Mouse (Mus musculus): ENCODE results near the gene Skap2. TPM values are rescaled to one million over a fixed set of nuclear protein-coding genes. Genes with fewer than 3 reads are reported as not detected.

The Skap2 gene
- total RNA-seq, 2 experiments from 2014 or later = 42.5 to 46.4 TPM

DNA sequence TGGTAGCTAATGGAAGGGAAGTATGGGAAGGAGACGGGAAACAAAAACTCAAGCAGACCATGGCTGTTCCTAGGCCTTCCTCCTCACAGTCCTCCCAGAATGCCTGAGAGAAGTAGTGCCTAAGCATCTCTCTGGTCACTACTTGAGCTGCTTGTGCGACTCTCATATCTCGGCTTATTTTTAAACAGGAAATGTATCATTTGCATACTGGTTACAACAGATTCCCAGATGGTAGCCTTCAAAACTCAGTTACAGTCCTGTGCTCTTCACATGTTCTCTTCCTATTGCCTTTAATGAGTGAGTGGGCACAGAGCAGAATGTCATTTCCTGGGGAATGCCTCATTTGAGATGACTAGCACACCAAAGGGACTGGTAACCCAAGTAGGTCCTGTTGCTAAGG is 117.6 kb downstream of the Skap2 start:
- no peak for DNase-seq (ENCODE audit: low spot score in 2 of 2)

GRCm38 (mm10) chr6:51890356-51890755 is 122.0 kb downstream of the Skap2 start:
- DNase-seq (ENCODE audit: low spot score in 2 of 2) = no peak

GRCm38 (mm10) chr6:51889824-51890223 is 122.5 kb downstream of the Skap2 start:
- no peak for DNase-seq (ENCODE audit: low spot score in 2 of 2)

GRCm38 (mm10) chr6:51886902-51887431 is 125.4 kb downstream of the Skap2 start:
- no peak for DNase-seq (ENCODE audit: low spot score in 2 of 2)

- no peak for DNase-seq (ENCODE audit: low spot score in 2 of 2)
These were observed 129.5 kb downstream of the Skap2 start for GRCm38 (mm10) chr6:51882880-51883274.

- no peak for DNase-seq (ENCODE audit: low spot score in 2 of 2)
These were observed 130.0 kb downstream of the Skap2 start for GRCm38 (mm10) chr6:51882266-51882879.

GRCm38 (mm10) chr6:51881181-51881968 is 131.0 kb downstream of the Skap2 start:
- no peak for DNase-seq (ENCODE audit: low spot score in 2 of 2)

GRCm38 (mm10) chr6:51880778-51881177 is 131.6 kb downstream of the Skap2 start:
- DNase-seq (ENCODE audit: low spot score in 2 of 2) = no peak

DNA sequence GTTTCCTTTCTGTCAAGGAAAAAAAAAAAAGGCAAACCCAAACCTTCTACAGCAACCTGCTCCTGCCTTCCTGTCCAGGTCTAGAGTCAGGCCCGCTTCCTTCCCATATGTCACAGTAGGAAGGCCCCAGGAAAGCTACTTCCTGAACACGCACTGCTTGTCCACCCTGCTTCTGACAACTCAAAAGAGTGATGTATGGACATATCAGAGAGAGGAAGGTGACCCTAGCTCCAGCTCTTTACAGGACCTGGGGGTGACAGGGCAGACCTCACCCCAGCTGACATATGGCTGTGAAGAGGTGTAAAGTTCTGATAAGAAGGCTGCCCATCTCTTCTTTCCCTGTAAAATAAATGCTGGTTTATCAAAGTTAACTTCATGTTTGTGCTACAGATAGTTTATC is 133.8 kb downstream of the Skap2 start:
- DNase-seq (ENCODE audit: low spot score in 2 of 2) = no peak

DNA sequence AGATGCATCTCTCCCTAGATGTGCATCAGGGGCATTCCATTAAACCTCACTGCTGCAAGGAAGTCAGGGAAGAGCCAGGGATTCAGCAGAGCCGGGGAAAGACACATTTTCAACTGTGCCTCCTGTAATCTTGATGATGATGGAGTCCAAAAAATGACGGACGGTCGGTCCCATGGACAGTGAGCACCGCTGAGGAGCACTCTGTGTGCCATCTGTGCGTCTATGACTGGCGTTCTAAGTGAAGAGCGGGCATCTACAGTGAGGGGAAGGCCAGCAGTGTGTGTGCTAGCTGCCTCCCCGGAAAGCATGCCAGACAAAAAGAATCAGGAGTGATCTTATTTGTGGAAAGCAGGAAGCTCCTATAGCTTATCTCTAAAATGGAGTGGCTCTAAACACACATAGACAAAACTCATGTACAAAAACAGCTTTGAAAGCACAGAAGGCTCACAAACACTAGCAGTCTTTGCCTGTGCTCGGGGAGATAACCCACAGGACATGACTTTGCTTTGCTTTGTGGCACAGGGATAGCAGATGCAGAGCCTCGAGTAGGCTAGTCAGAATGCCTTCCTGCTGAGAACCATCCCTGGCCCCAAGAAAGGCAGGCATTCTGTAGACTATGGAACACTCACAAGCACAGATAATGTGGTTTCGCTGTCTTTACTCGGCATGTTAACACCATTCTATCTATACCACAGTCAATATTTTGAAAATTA is 135.4 kb downstream of the Skap2 start:
- DNase-seq (ENCODE audit: low spot score in 2 of 2) = no peak

DNA sequence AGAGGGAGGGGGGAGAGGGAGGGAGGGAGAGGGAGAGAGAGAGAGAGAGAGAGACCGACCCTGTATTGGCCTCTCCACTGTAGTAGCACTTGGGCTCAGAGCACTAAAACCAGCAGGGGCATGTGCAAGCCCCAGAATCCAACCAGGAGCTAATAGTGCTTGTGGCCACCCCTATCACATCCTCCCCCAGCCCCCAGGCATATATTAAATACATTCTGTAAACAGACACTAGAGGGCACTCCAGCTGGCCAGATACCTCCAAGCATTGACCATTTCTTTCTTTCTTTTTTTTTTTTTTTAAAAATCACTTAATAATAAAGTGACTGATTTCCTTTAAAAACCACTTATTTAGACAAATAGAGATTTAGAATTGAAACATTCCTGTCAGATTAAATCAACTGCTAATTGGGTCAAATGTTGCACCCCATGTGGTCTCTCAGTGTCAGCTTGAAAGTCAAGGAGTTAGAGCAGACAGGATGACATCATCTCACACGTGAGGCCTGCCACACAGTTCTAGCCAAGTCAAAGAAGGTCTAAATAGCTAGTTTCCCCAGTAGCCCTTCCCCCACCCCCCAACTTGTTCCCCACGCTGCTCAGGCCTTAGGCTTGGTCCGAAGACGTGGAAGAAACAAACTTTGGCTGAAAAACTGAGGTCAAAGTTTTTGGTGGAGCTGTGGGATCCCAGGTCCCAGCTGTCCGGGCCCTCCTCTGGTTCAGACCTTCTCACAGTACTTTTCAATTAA is 136.3 kb downstream of the Skap2 start:
- no peak for DNase-seq (ENCODE audit: low spot score in 2 of 2)

- no peak for DNase-seq (ENCODE audit: low spot score in 2 of 2)
These were observed 138.3 kb downstream of the Skap2 start for GRCm38 (mm10) chr6:51874035-51874434.

DNA sequence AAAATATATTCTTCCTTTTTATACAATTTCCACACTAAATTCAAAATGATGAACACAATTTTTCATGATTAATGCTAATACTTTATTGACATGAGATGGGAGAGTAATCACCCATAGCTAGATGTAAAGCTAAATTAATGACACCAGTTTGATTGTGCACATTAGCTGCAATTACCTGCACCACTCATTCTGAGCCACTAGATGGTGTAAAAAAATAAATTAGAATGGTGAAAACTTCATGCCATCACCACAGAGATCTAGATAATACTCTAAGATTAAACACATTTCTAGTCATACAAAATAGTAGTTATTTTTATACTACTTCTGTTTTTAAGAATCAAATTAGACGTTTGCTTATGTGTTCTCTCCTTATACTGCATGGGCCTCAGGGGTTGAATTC is 141.2 kb downstream of the Skap2 start:
- no peak for DNase-seq (ENCODE audit: low spot score in 2 of 2)

- no peak for DNase-seq (ENCODE audit: low spot score in 2 of 2)
These were observed 142.1 kb downstream of the Skap2 start for GRCm38 (mm10) chr6:51870294-51870693.

DNA sequence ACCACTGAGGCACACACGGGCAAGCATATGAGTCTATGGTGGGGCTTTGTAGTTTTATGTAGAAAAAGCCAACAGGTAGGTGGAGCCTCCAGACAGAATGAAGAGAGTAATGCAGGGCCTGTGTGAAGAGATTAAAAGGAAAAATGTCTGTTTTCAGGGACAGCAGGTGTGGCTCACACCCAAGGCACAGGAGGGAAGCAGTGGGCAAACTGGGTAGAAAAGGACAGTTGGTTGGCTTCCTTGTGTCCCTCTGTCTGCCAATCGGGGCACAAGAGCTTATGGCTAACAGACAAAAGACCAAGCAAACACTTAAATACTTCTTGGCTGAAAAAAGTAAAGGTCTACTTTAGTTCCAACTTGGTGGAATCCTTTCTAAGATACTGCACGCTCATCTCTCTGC is 145.8 kb downstream of the Skap2 start:
- no peak for DNase-seq (ENCODE audit: low spot score in 2 of 2)

DNA sequence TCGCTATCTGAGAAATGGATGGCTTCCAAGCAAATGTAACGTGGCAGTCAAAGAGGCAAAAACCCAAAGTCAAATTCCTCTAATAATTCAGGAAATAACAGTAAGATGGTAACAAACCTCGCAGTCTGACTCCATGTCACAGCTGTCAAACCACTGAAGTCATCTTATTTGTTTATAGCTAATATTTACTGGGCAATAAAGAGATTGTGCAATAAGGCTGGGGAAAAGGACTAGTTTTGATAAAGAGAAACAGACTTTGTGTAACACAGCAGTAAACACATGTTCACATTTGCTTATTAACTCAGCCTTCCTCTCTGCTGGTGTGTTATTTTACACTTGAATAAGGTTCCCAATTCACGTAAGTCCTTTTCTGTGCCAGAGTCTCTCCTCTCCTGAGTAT is 148.8 kb downstream of the Skap2 start:
- no peak for DNase-seq (ENCODE audit: low spot score in 2 of 2)

- DNase-seq (ENCODE audit: low spot score in 2 of 2) = no peak
These were observed 152.0 kb downstream of the Skap2 start for GRCm38 (mm10) chr6:51860300-51860699.

DNA sequence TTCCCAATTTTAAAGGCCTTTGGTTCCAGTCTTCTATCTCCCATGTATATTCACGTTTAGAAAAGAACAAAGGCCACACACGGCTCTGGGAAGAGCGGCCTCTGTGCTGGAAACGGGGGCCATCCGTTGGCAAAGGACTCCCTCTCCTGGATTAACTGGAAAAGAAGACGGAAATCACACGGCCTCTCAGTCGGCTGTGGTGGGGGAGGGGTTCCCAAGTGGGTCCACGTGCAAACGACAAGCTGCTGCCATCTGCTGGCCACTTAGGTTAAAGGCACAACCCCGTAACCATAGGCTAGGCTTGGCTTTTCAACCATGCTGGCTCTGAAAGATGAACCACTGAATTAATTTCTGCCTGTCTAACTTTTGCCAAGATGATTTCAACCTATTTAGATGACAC is 154.5 kb downstream of the Skap2 start:
- peak; percentile 82 to 91 for DNase-seq (ENCODE audit: low spot score in 2 of 2)

DNA sequence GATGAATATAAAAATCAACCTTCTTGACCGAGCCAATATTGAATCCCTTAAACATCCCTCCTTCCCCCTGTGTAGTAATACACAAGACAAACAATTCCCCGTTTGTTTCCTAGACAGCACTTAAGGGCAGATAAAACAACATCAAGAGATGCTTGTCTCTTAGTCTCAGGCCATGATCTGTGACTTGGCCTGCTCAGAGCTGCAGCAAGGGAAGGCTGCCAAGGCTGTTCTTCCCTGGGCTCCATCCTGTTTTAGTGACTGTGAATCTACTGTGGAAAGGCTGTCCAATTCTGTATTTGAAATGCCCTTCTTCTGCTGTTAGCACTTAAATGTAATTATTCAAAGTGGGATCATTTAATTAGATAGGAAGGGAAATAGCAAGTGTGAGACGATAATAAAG is 159.1 kb downstream of the Skap2 start:
- no peak for DNase-seq (ENCODE audit: low spot score in 2 of 2)

DNA sequence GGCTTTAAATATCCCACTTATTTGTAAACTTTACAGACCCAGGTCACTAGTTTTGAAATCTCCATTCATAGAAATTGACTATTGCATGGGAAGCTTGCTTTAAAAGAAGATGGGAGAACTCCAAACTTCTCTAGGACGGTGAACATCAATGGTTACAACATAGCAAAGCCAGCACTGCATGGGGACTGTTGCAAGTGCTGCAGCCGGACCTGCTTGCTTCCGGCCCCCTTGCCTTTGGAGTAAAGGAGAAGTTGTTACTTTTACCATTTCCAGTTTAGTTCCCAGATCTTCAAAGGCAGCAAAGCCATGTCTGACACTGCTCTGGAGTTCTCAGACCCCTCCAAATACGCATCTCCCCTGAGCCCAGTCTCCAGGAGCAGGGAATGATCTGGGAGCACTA is 159.7 kb downstream of the Skap2 start:
- no peak for DNase-seq (ENCODE audit: low spot score in 2 of 2)

- no peak for DNase-seq (ENCODE audit: low spot score in 2 of 2)
These were observed 160.8 kb downstream of the Skap2 start for GRCm38 (mm10) chr6:51851544-51851943.

Data from adrenal gland, postnatal 4 days (tissue).